ENCODE assay signal across 9 mouse cellular contexts in genomic region chr13:49308861-49309403, GRCm38 (mm10). TPM values are rescaled to one million over a fixed set of nuclear protein-coding genes. Genes with fewer than 3 reads are reported as not detected.
DNase-seq lines count a peak whose midpoint lies in the region; ATAC-seq lines count a peak whose summit lies in the region.
"Had no signal": no experiment of that assay in that cellular context is flagged by ENCODE, and none has a peak within 500 bp of the region (broad histone marks: within the 10 kb centered on the region; RNA-seq: fewer than 3 reads in every experiment).

No protein-coding gene starts in this region.

- WGBS in heart, embryonic 16.5 days = 78% methylated on average over 16 of the region's 16 CpGs

- H3K4me1 ChIP-seq in heart, embryonic 16.5 days (ENCODE audit: control insufficient read depth, insufficient read depth, low read length) = peaks cover 17% of the 10 kb centered on the region

- H3K27me3 ChIP-seq in heart, embryonic 16.5 days (ENCODE audit: control insufficient read depth, insufficient read depth, low read length) = no peaks in the 10 kb centered on the region

- H3K9ac ChIP-seq in heart, embryonic 16.5 days (ENCODE audit: low read length) = no peak overlapping the region; the same call in 1 of the 2 replicates

- no peak for ATAC-seq in heart, embryonic 16.5 days (replicated peaks; ENCODE audit: extremely low read depth, insufficient read depth, low FRiP score)

- no peaks in the 10 kb centered on the region for H3K9me3 ChIP-seq in heart, embryonic 16.5 days (replicated peaks; ENCODE audit: control insufficient read depth, low read length)

- H3K4me2 ChIP-seq in heart, embryonic 16.5 days (ENCODE audit: low read depth, low read length) = peak overlapping the region; percentile 53

- H3K4me3 ChIP-seq in heart, embryonic 16.5 days (ENCODE audit: low read length) = peak overlapping the region; percentile 23
- H3K4me3 ChIP-seq: erythroblast, embryonic 14.5 days had no signal

- intact Hi-C loops in left cerebral cortex, postnatal 36 days (cut with DNase I) = no loop called here

- H3K27ac ChIP-seq in heart, embryonic 16.5 days (ENCODE audit: low read length) = peak overlapping the region; percentile 14; the same call in 1 of the 2 replicates

- H3K36me3 ChIP-seq in heart, embryonic 16.5 days (ENCODE audit: control insufficient read depth, insufficient read depth) = no peaks in the 10 kb centered on the region

- peak; percentile 41 for DNase-seq in layer of hippocampus, adult 11-12 months (ENCODE audit: low spot score)
- no peak for DNase-seq in layer of hippocampus, adult 9-11 months
- DNase-seq in lung, postnatal 4 days = peak; percentile 39 to 68
- DNase-seq in thymus, postnatal 0 days (ENCODE audit: low spot score) = peak; percentile 80
- DNase-seq in left cerebral cortex, postnatal 36 days (ENCODE audit: low spot score in 2 of 2) = no peak
- no peak for DNase-seq in kidney, postnatal 14 days
- no peak for DNase-seq in adrenal gland, postnatal 4 days (ENCODE audit: low spot score in 2 of 2)

RNA-seq across cellular contexts. Expression of gene Fgd3, which starts 11.2 kb away (rescaled TPM):
- 0.22 and 0.29 TPM in 2 replicates for polyA plus RNA-seq in heart, embryonic 16.5 days (2015; fragmentation: Nextera tagmentation; extraction: Ambion mirVana)
- polyA plus RNA-seq in thymus, postnatal 0 days (2015; fragmentation: Nextera tagmentation; extraction: Ambion mirVana) = 1.7 and 2.1 TPM in 2 replicates
- 1 to 10 TPM; 6.6 to 7.8 TPM for total RNA-seq in left cerebral cortex, postnatal 36 days (2021)
- total RNA-seq in adrenal gland, postnatal 4 days (2021) = 1 to 10 TPM; 5.3 to 6.0 TPM

RNA-seq across cellular contexts. Expression of gene Bicd2, which starts 32.5 kb away (rescaled TPM):
- polyA plus RNA-seq in heart, embryonic 16.5 days (2015; fragmentation: Nextera tagmentation; extraction: Ambion mirVana) = 55.9 and 59.8 TPM in 2 replicates
- polyA plus RNA-seq in thymus, postnatal 0 days (2015; fragmentation: Nextera tagmentation; extraction: Ambion mirVana) = 25.4 and 27.0 TPM in 2 replicates
- total RNA-seq in left cerebral cortex, postnatal 36 days (2021) = 10 to 100 TPM; 45.2 to 55.9 TPM
- 10 to 100 TPM; 33.5 to 35.9 TPM for total RNA-seq in adrenal gland, postnatal 4 days (2021)

Comparison
In these comparisons a context has a peak if more than half of its experiments do, and no peak if none do; other contexts are left out.
1. DNase-seq: peak in layer of hippocampus, adult 11-12 months (single experiment), lung, postnatal 4 days (2 of 2) and thymus, postnatal 0 days (single experiment); none in layer of hippocampus, adult 9-11 months (single experiment), left cerebral cortex, postnatal 36 days (0 of 2), kidney, postnatal 14 days (single experiment) and adrenal gland, postnatal 4 days (0 of 2).